Mouse (Mus musculus) kidney, postnatal 0 days (tissue): ENCODE results near the gene Sox5. TPM values are rescaled to one million over a fixed set of nuclear protein-coding genes. Genes with fewer than 3 reads are reported as not detected.

Source experiments
- ATAC-seq: fragments of 200-750 bp; cut with Nextera tagmentation; replicated peaks from 2 replicates; pipeline ENCODE4 v1.8.0; 2017; ENCODE audit warnings: low read depth, moderate number of reproducible peaks, moderate TSS enrichment, moderate library complexity; ENCODE audit not compliant: low FRiP score
- DNase-seq: peaks from one replicate; pipeline ENCODE4 v3.0.0-alpha.2; 2016; ENCODE audit warnings: low spot score
- H3K27ac ChIP-seq: fragments of 300-500 bp; sonication (generic); 2 replicates; pipeline ENCODE4 v1.5.1; 2014; ENCODE audit warnings: mild to moderate bottlenecking
- H3K27me3 ChIP-seq: fragments of 300-500 bp; sonication (generic); 2 replicates; pipeline ENCODE4 v1.6.1; 2014; ENCODE audit warnings: low read length, mixed read lengths; ENCODE audit not compliant: insufficient read depth
- H3K36me3 ChIP-seq: fragments of 300-500 bp; sonication (generic); 2 replicates; pipeline ENCODE4 v1.6.1; 2014; ENCODE audit warnings: low read length, mixed read lengths; ENCODE audit not compliant: insufficient read depth
- H3K4me1 ChIP-seq: fragments of 300-500 bp; sonication (generic); replicated peaks from 2 replicates; pipeline ENCODE4 v1.6.1; 2014; ENCODE audit warnings: antibody characterized with exemption, low read length, mixed read lengths; ENCODE audit not compliant: insufficient read depth
- H3K4me2 ChIP-seq: fragments of 300-500 bp; sonication (generic); 2 replicates; pipeline ENCODE4 v1.6.1; 2014; ENCODE audit warnings: mild to moderate bottlenecking, low read length, moderate library complexity, mixed read lengths
- H3K4me3 ChIP-seq: fragments of 300-500 bp; sonication (generic); replicated peaks from 2 replicates; pipeline ENCODE4 v1.5.1; 2014; ENCODE audit warnings: low read depth, low read length
- H3K9ac ChIP-seq: fragments of 300-500 bp; sonication (generic); 2 replicates; pipeline ENCODE4 v1.6.1; 2014; ENCODE audit warnings: low read depth, low read length
- H3K9me3 ChIP-seq: fragments of 300-500 bp; sonication (generic); replicated peaks from 2 replicates; pipeline ENCODE4 v1.6.1; 2016; ENCODE audit warnings: low read length, inconsistent platforms, mixed read lengths
- CTCF ChIP-seq: IDR thresholded peaks from 2 replicates; pipeline ENCODE4 v1.5.1; 2016; ENCODE audit warnings: antibody characterized with exemption, low read depth, mild to moderate bottlenecking, moderate library complexity
- WGBS: fragments of 180-500 bp; shearing (Covaris S2); extraction: QIAGEN DNeasy Blood & Tissue Kit; methylation state at CpG from one replicate; pipeline ENCODE4 v1.1.7; 2014; 5-methylcytosine and 5-hydroxymethylcytosine counted together
- polyA plus RNA-seq: library from polyadenylated mRNA; unstranded; fragments of >200 nt; fragmentation: Nextera tagmentation; extraction: Ambion mirVana; gene quantifications from 2 replicates; pipeline ENCODE4 v1.2.1, GENCODE M21; 2015

Sox5 gene
- polyA plus RNA-seq, 1 experiment from 2014 or later, result 6.1 TPM

GRCm38 (mm10) chr6:144367626-144368077, 414.1 kb downstream of the Sox5 start:
- WGBS, result 88% methylated on average over 11 of the region's 11 CpGs
- ATAC-seq (no peak), DNase-seq (no peak)
- H3K27ac ChIP-seq, result no peak overlapping the region
- no peaks in the 10 kb centered on the region for H3K36me3 ChIP-seq
- H3K4me2 ChIP-seq, result no peak overlapping the region
- no peak for TF ChIP-seq CTCF
- H3K27me3 ChIP-seq, result no peaks in the 10 kb centered on the region
- no peaks in the 10 kb centered on the region for H3K4me1 ChIP-seq
- no peak overlapping the region for H3K9ac ChIP-seq
- no peaks in the 10 kb centered on the region for H3K9me3 ChIP-seq
- H3K4me3 ChIP-seq, result no peak overlapping the region

GRCm38 (mm10) chr6:144361267-144362038, 420.3 kb downstream of the Sox5 start:
- H3K4me1 ChIP-seq, result no peaks in the 10 kb centered on the region

GRCm38 (mm10) chr6:144357081-144357480, 424.7 kb downstream of the Sox5 start:
- H3K9ac ChIP-seq, result no peak overlapping the region
- no peaks in the 10 kb centered on the region for H3K27me3 ChIP-seq
- TF ChIP-seq CTCF, result no peak
- no peak for DNase-seq
- H3K4me1 ChIP-seq, result no peaks in the 10 kb centered on the region
- no peak overlapping the region for H3K4me2 ChIP-seq
- no peak for ATAC-seq
- H3K36me3 ChIP-seq, result no peaks in the 10 kb centered on the region
- WGBS, result 81% methylated on average over 4 of the region's 4 CpGs
- H3K9me3 ChIP-seq, result no peaks in the 10 kb centered on the region
- H3K4me3 ChIP-seq, result no peak overlapping the region
- H3K27ac ChIP-seq, result no peak overlapping the region

More at GRCm38 (mm10) chr6:144361267-144362038, 420.3 kb downstream of the Sox5 start:
- no peaks in the 10 kb centered on the region for H3K9me3 ChIP-seq
- H3K36me3 ChIP-seq, result no peaks in the 10 kb centered on the region
- no peak overlapping the region for H3K9ac ChIP-seq
- no peak overlapping the region for H3K4me3 ChIP-seq
- 20% methylated on average over 5 of the region's 5 CpGs for WGBS
- H3K27ac ChIP-seq, result no peak overlapping the region
- TF ChIP-seq CTCF, result no peak
- no peaks in the 10 kb centered on the region for H3K27me3 ChIP-seq
- ATAC-seq, result no peak
- DNase-seq, result peak; percentile 28
- no peak overlapping the region for H3K4me2 ChIP-seq

- no peak for TF ChIP-seq CTCF
- Histone ChIP-seq H3K4me2 (no peak overlapping the region), H3K27me3 (no peaks in the 10 kb centered on the region), H3K36me3 (no peaks in the 10 kb centered on the region), H3K4me3 (no peak overlapping the region), H3K9ac (no peak overlapping the region), H3K27ac (no peak overlapping the region), H3K9me3 (no peaks in the 10 kb centered on the region), H3K4me1 (no peaks in the 10 kb centered on the region)
- DNase-seq (no peak), ATAC-seq (no peak)
- WGBS, result 83% methylated on average over 6 of the region's 6 CpGs
These were observed 430.7 kb downstream of the Sox5 start for GRCm38 (mm10) chr6:144351049-144351448.

DNA sequence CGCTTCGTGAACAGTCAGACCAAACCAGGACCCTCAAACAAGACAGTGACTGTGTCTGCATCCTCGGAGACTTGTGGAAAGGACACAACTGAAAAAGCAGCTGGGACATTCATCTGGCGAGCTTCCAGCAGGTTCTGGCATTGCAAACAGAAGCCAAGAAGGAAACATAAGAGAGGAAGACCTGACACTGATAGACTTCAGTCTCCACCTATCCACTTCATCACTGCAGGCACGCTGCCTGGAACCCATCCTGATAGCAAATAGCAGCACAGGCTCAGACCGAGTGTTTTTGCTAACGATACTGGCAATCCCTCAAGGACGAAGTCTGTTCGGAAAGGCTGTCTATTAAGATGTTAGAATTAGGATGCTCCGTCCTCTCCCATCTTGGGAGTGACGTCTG, 438.4 kb downstream of the Sox5 start:
- Histone ChIP-seq H3K9ac (no peak overlapping the region), H3K27me3 (no peaks in the 10 kb centered on the region), H3K36me3 (no peaks in the 10 kb centered on the region), H3K4me1 (no peaks in the 10 kb centered on the region), H3K27ac (no peak overlapping the region), H3K4me2 (no peak overlapping the region), H3K9me3 (0 out of 2 replicates have a peak, but pooled peaks cover 3% of the 10 kb centered on the region), H3K4me3 (no peak overlapping the region)
- DNase-seq, result no peak
- 76% methylated on average over 11 of the region's 11 CpGs for WGBS
- ATAC-seq, result no peak
- no peak for TF ChIP-seq CTCF

GRCm38 (mm10) chr6:144339554-144339953, 442.2 kb downstream of the Sox5 start:
- Histone ChIP-seq H3K27ac (no peak overlapping the region), H3K36me3 (no peaks in the 10 kb centered on the region), H3K4me3 (no peak overlapping the region), H3K4me1 (no peaks in the 10 kb centered on the region), H3K9ac (no peak overlapping the region), H3K4me2 (no peak overlapping the region), H3K9me3 (0 out of 2 replicates have a peak, but pooled peaks cover 3% of the 10 kb centered on the region), H3K27me3 (no peaks in the 10 kb centered on the region)
- DNase-seq (no peak), ATAC-seq (no peak)
- TF ChIP-seq CTCF, result peak; percentile 21; the same call in 1 of the 2 replicates
- WGBS, result 95% methylated on average over 3 of the region's 3 CpGs

- no peak overlapping the region for H3K4me3 ChIP-seq
- 64% methylated on average over 13 of the region's 13 CpGs for WGBS
- no peaks in the 10 kb centered on the region for H3K4me1 ChIP-seq
- no peaks in the 10 kb centered on the region for H3K36me3 ChIP-seq
- peak; percentile 67 for TF ChIP-seq CTCF
- H3K27me3 ChIP-seq, result no peaks in the 10 kb centered on the region
- no peak for ATAC-seq
- peak; percentile 48 for DNase-seq
- H3K4me2 ChIP-seq, result no peak overlapping the region
- no peak overlapping the region for H3K27ac ChIP-seq
- H3K9me3 ChIP-seq, result 0 out of 2 replicates have a peak, but pooled peaks cover 3% of the 10 kb centered on the region
- no peak overlapping the region for H3K9ac ChIP-seq
These were observed 442.8 kb downstream of the Sox5 start for GRCm38 (mm10) chr6:144339006-144339405.
